Mouse (Mus musculus) hindbrain, embryonic 12.5 days (tissue): ENCODE measurements around the gene Ankrd27. TPM values are rescaled to one million over a fixed set of nuclear protein-coding genes. Genes with fewer than 3 reads are reported as not detected.

ENCODE experiments used
- ATAC-seq: fragments of 200-750 bp; cut with Nextera tagmentation; 2 replicates; pipeline ENCODE4 v1.8.0; 2017; ENCODE audit warnings: moderate TSS enrichment; ENCODE audit not compliant: low FRiP score
- H3K27ac ChIP-seq: fragments of 300-500 bp; sonication (generic); 2 replicates; pipeline ENCODE4 v1.5.1; 2016; ENCODE audit warnings: mild to moderate bottlenecking
- H3K27me3 ChIP-seq: fragments of 300-500 bp; sonication (generic); 2 replicates; pipeline ENCODE4 v1.6.1; 2016; ENCODE audit warnings: mild to moderate bottlenecking
- H3K36me3 ChIP-seq: fragments of 300-500 bp; sonication (generic); 2 replicates; pipeline ENCODE4 v1.6.1; 2016; ENCODE audit warnings: mild to moderate bottlenecking
- H3K4me1 ChIP-seq: fragments of 300-500 bp; sonication (generic); 2 replicates; pipeline ENCODE4 v1.6.1; 2016
- H3K4me2 ChIP-seq: fragments of 300-500 bp; sonication (generic); replicated peaks from 2 replicates; pipeline ENCODE4 v1.6.1; 2016; ENCODE audit warnings: mild to moderate bottlenecking
- H3K4me3 ChIP-seq: fragments of 300-500 bp; sonication (generic); 2 replicates; pipeline ENCODE4 v1.5.1; 2016; ENCODE audit warnings: mild to moderate bottlenecking
- H3K9ac ChIP-seq: fragments of 300-500 bp; sonication (generic); 2 replicates; pipeline ENCODE4 v1.6.1; 2016; ENCODE audit warnings: mild to moderate bottlenecking, moderate library complexity
- H3K9me3 ChIP-seq: fragments of 300-500 bp; sonication (generic); replicated peaks from 2 replicates; pipeline ENCODE4 v1.6.1; 2016; ENCODE audit warnings: mild to moderate bottlenecking
- WGBS: fragments of 180-500 bp; shearing (Covaris S2); methylation state at CpG from one replicate; pipeline ENCODE4 v1.1.7; 2016; 5-methylcytosine and 5-hydroxymethylcytosine counted together
- polyA plus RNA-seq: library from polyadenylated mRNA; unstranded; fragments of >200 nt; fragmentation: Nextera tagmentation; extraction: Ambion mirVana; gene quantifications from 2 replicates; pipeline ENCODE4 v1.2.1, GENCODE M21; 2016

Gene Ankrd27
- polyA plus RNA-seq, 1 experiment from 2014 or later, result 30.3 TPM

- H3K4me1 ChIP-seq, result peaks cover 25% of the 10 kb centered on the region
- H3K4me2 ChIP-seq, result peak overlapping the region; percentile 99
- peak overlapping the region; percentile 81 for H3K9ac ChIP-seq
- peaks cover 5% of the 10 kb centered on the region for H3K36me3 ChIP-seq
- no peak for ATAC-seq
- 24% methylated on average over 15 of the region's 15 CpGs for WGBS
- no peaks in the 10 kb centered on the region for H3K9me3 ChIP-seq
- peak overlapping the region; percentile 86 for H3K4me3 ChIP-seq
- H3K27ac ChIP-seq, result no peak overlapping the region
- H3K27me3 ChIP-seq, result peaks cover 35% of the 10 kb centered on the region
Measured at GRCm38 (mm10) chr7:35586906-35587445, 932 bp downstream of the Ankrd27 start.

- no peak for ATAC-seq
- H3K4me1 ChIP-seq, result peaks cover 25% of the 10 kb centered on the region
- H3K27me3 ChIP-seq, result peaks cover 28% of the 10 kb centered on the region
- H3K27ac ChIP-seq, result no peak overlapping the region
- H3K9ac ChIP-seq, result no peak overlapping the region
- peaks cover 13% of the 10 kb centered on the region for H3K36me3 ChIP-seq
- no peak overlapping the region; the same call in 1 of the 2 replicates for H3K4me2 ChIP-seq
- no peaks in the 10 kb centered on the region for H3K9me3 ChIP-seq
- 70% methylated on average over 5 of the region's 5 CpGs for WGBS
- H3K4me3 ChIP-seq, result no peak overlapping the region
Measured at GRCm38 (mm10) chr7:35587728-35588127, 1.7 kb downstream of the Ankrd27 start.

- Histone ChIP-seq H3K27ac (no peak overlapping the region), H3K4me3 (no peak overlapping the region), H3K36me3 (peaks cover 24% of the 10 kb centered on the region), H3K9ac (no peak overlapping the region), H3K9me3 (no peaks in the 10 kb centered on the region), H3K4me2 (no peak overlapping the region), H3K27me3 (peaks cover 17% of the 10 kb centered on the region), H3K4me1 (peaks cover 25% of the 10 kb centered on the region)
- 91% methylated on average over 9 of the region's 9 CpGs for WGBS
- no peak for ATAC-seq
Measured at GRCm38 (mm10) chr7:35588680-35589428, 2.8 kb downstream of the Ankrd27 start.

GRCm38 (mm10) chr7:35589485-35589884, 3.4 kb downstream of the Ankrd27 start:
- no peaks in the 10 kb centered on the region for H3K9me3 ChIP-seq
- no peak overlapping the region for H3K9ac ChIP-seq
- H3K4me3 ChIP-seq, result no peak overlapping the region
- H3K4me2 ChIP-seq, result no peak overlapping the region
- peaks cover 27% of the 10 kb centered on the region for H3K36me3 ChIP-seq
- peaks cover 10% of the 10 kb centered on the region for H3K27me3 ChIP-seq
- 91% methylated on average over 5 of the region's 7 CpGs for WGBS
- H3K27ac ChIP-seq, result no peak overlapping the region
- no peak for ATAC-seq
- peaks cover 20% of the 10 kb centered on the region for H3K4me1 ChIP-seq

GRCm38 (mm10) chr7:35590731-35591191, 4.7 kb downstream of the Ankrd27 start:
- ATAC-seq, result no peak
- Histone ChIP-seq H3K27ac (no peak overlapping the region), H3K9ac (no peak overlapping the region), H3K36me3 (peaks cover 32% of the 10 kb centered on the region), H3K27me3 (no peaks in the 10 kb centered on the region), H3K4me3 (no peak overlapping the region), H3K4me1 (peaks cover 14% of the 10 kb centered on the region), H3K9me3 (no peaks in the 10 kb centered on the region), H3K4me2 (no peak overlapping the region)
- 89% methylated on average over 10 of the region's 10 CpGs for WGBS

GRCm38 (mm10) chr7:35594311-35594710, 8.3 kb downstream of the Ankrd27 start:
- Histone ChIP-seq H3K4me2 (no peak overlapping the region), H3K4me1 (no peaks in the 10 kb centered on the region), H3K27me3 (no peaks in the 10 kb centered on the region), H3K9ac (no peak overlapping the region), H3K9me3 (no peaks in the 10 kb centered on the region), H3K4me3 (no peak overlapping the region), H3K36me3 (peaks cover 32% of the 10 kb centered on the region), H3K27ac (no peak overlapping the region)
- ATAC-seq, result no peak
- 88% methylated on average over 5 of the region's 5 CpGs for WGBS

GRCm38 (mm10) chr7:35599492-35599891, 13.4 kb downstream of the Ankrd27 start:
- no peak overlapping the region for H3K27ac ChIP-seq
- H3K4me1 ChIP-seq, result no peaks in the 10 kb centered on the region
- peaks cover 21% of the 10 kb centered on the region for H3K36me3 ChIP-seq
- no peaks in the 10 kb centered on the region for H3K27me3 ChIP-seq
- H3K9ac ChIP-seq, result no peak overlapping the region
- no peak for ATAC-seq
- H3K4me3 ChIP-seq, result no peak overlapping the region
- 94% methylated on average over 9 of the region's 9 CpGs for WGBS
- H3K4me2 ChIP-seq, result no peak overlapping the region
- no peaks in the 10 kb centered on the region for H3K9me3 ChIP-seq

GRCm38 (mm10) chr7:35600031-35600430, 14.0 kb downstream of the Ankrd27 start:
- no peaks in the 10 kb centered on the region for H3K9me3 ChIP-seq
- no peaks in the 10 kb centered on the region for H3K4me1 ChIP-seq
- no peak overlapping the region for H3K27ac ChIP-seq
- 91% methylated on average over 9 of the region's 10 CpGs for WGBS
- no peak overlapping the region for H3K4me2 ChIP-seq
- H3K9ac ChIP-seq, result no peak overlapping the region
- no peaks in the 10 kb centered on the region for H3K27me3 ChIP-seq
- ATAC-seq, result no peak
- no peak overlapping the region for H3K4me3 ChIP-seq
- H3K36me3 ChIP-seq, result peaks cover 16% of the 10 kb centered on the region

- Histone ChIP-seq H3K9me3 (no peaks in the 10 kb centered on the region), H3K4me3 (no peak overlapping the region), H3K36me3 (peaks cover 16% of the 10 kb centered on the region), H3K9ac (no peak overlapping the region), H3K4me1 (no peaks in the 10 kb centered on the region), H3K4me2 (no peak overlapping the region), H3K27me3 (no peaks in the 10 kb centered on the region), H3K27ac (no peak overlapping the region)
- 93% methylated on average over 6 of the region's 6 CpGs for WGBS
- no peak for ATAC-seq
Measured at GRCm38 (mm10) chr7:35601106-35601505, 15.1 kb downstream of the Ankrd27 start.

GRCm38 (mm10) chr7:35602766-35603165, 16.7 kb downstream of the Ankrd27 start:
- no peak overlapping the region for H3K9ac ChIP-seq
- whole genome bisulfite sequencing, result 96% methylated on average over 5 of the region's 5 CpGs
- H3K4me3 ChIP-seq, result no peak overlapping the region
- peaks cover 29% of the 10 kb centered on the region for H3K36me3 ChIP-seq
- ATAC-seq, result no peak
- H3K4me2 ChIP-seq, result no peak overlapping the region
- H3K9me3 ChIP-seq, result no peaks in the 10 kb centered on the region
- H3K27me3 ChIP-seq, result no peaks in the 10 kb centered on the region
- no peaks in the 10 kb centered on the region for H3K4me1 ChIP-seq
- H3K27ac ChIP-seq, result no peak overlapping the region

- Histone ChIP-seq H3K27ac (no peak overlapping the region), H3K4me3 (no peak overlapping the region), H3K9ac (no peak overlapping the region), H3K36me3 (peaks cover 67% of the 10 kb centered on the region), H3K9me3 (no peaks in the 10 kb centered on the region), H3K4me2 (no peak overlapping the region), H3K27me3 (no peaks in the 10 kb centered on the region), H3K4me1 (no peaks in the 10 kb centered on the region)
- ATAC-seq, result no peak
- WGBS, result 88% methylated on average over 10 of the region's 10 CpGs
Measured at GRCm38 (mm10) chr7:35606816-35607215, 20.8 kb downstream of the Ankrd27 start.

- Histone ChIP-seq H3K4me2 (no peak overlapping the region), H3K27me3 (no peaks in the 10 kb centered on the region), H3K4me1 (no peaks in the 10 kb centered on the region), H3K9me3 (no peaks in the 10 kb centered on the region), H3K9ac (no peak overlapping the region), H3K4me3 (no peak overlapping the region), H3K27ac (no peak overlapping the region), H3K36me3 (peaks cover 74% of the 10 kb centered on the region)
- 97% methylated on average over 10 of the region's 10 CpGs for WGBS
- ATAC-seq, result no peak
Measured at GRCm38 (mm10) chr7:35609245-35609644, 23.2 kb downstream of the Ankrd27 start.

GRCm38 (mm10) chr7:35617513-35617912, 31.5 kb downstream of the Ankrd27 start:
- no peaks in the 10 kb centered on the region; the same call in 1 of the 2 replicates for H3K9me3 ChIP-seq
- H3K4me2 ChIP-seq, result no peak overlapping the region
- H3K36me3 ChIP-seq, result peaks cover 81% of the 10 kb centered on the region
- H3K4me1 ChIP-seq, result 0 out of 2 replicates have a peak, but pooled peaks cover 2% of the 10 kb centered on the region
- no peak overlapping the region for H3K4me3 ChIP-seq
- ATAC-seq, result peak; percentile 32; the same call in 1 of the 2 replicates
- H3K9ac ChIP-seq, result no peak overlapping the region
- H3K27ac ChIP-seq, result no peak overlapping the region
- H3K27me3 ChIP-seq, result no peaks in the 10 kb centered on the region
- 37% methylated on average over 4 of the region's 4 CpGs for WGBS
